Mouse (Mus musculus): ENCODE results near the gene Npas2. TPM values are rescaled to one million over a fixed set of nuclear protein-coding genes. Genes with fewer than 3 reads are reported as not detected.

Npas2 gene
- total RNA-seq (2017), result not detected in 2 replicates

- no peak for ATAC-seq (ENCODE audit: extremely low read depth, insufficient number of reproducible peaks, low FRiP score, poor library complexity, severe bottlenecking)
Observed at GRCm38 (mm10) chr1:39192997-39193861, at the start of gene Npas2. Npas2 (plus strand) TSS chr1:39193731.

GRCm38 (mm10) chr1:39156778-39157177 is 36.8 kb upstream of the Npas2 start:
- no peak for ATAC-seq (ENCODE audit: extremely low read depth, insufficient number of reproducible peaks, low FRiP score, poor library complexity, severe bottlenecking)

- no peak for ATAC-seq (ENCODE audit: extremely low read depth, insufficient number of reproducible peaks, low FRiP score, poor library complexity, severe bottlenecking)
Observed at GRCm38 (mm10) chr1:39160167-39160566, 33.4 kb upstream of the Npas2 start.

- ATAC-seq (ENCODE audit: extremely low read depth, insufficient number of reproducible peaks, low FRiP score, poor library complexity, severe bottlenecking), result no peak
Observed at GRCm38 (mm10) chr1:39163077-39163476, 30.5 kb upstream of the Npas2 start.

GRCm38 (mm10) chr1:39176690-39177089 is 16.8 kb upstream of the Npas2 start:
- ATAC-seq (ENCODE audit: extremely low read depth, insufficient number of reproducible peaks, low FRiP score, poor library complexity, severe bottlenecking), result no peak

- no peak for ATAC-seq (ENCODE audit: extremely low read depth, insufficient number of reproducible peaks, low FRiP score, poor library complexity, severe bottlenecking)
Observed at GRCm38 (mm10) chr1:39177211-39177610, 16.3 kb upstream of the Npas2 start.

- ATAC-seq (ENCODE audit: extremely low read depth, insufficient number of reproducible peaks, low FRiP score, poor library complexity, severe bottlenecking), result no peak
Observed at GRCm38 (mm10) chr1:39179806-39180205, 13.7 kb upstream of the Npas2 start.

- ATAC-seq (ENCODE audit: extremely low read depth, insufficient number of reproducible peaks, low FRiP score, poor library complexity, severe bottlenecking), result no peak
Observed at GRCm38 (mm10) chr1:39180517-39180916, 13.0 kb upstream of the Npas2 start.

- ATAC-seq (ENCODE audit: extremely low read depth, insufficient number of reproducible peaks, low FRiP score, poor library complexity, severe bottlenecking), result no peak
Observed at GRCm38 (mm10) chr1:39181901-39182300, 11.6 kb upstream of the Npas2 start.

- no peak for ATAC-seq (ENCODE audit: extremely low read depth, insufficient number of reproducible peaks, low FRiP score, poor library complexity, severe bottlenecking)
Observed at GRCm38 (mm10) chr1:39185833-39186232, 7.7 kb upstream of the Npas2 start.

GRCm38 (mm10) chr1:39186711-39187437 is 6.7 kb upstream of the Npas2 start:
- ATAC-seq (ENCODE audit: extremely low read depth, insufficient number of reproducible peaks, low FRiP score, poor library complexity, severe bottlenecking), result no peak

GRCm38 (mm10) chr1:39191122-39191521 is 2.4 kb upstream of the Npas2 start:
- ATAC-seq (ENCODE audit: extremely low read depth, insufficient number of reproducible peaks, low FRiP score, poor library complexity, severe bottlenecking), result no peak

- ATAC-seq (ENCODE audit: extremely low read depth, insufficient number of reproducible peaks, low FRiP score, poor library complexity, severe bottlenecking), result no peak
Observed at GRCm38 (mm10) chr1:39192460-39192996, 1.0 kb upstream of the Npas2 start.

GRCm38 (mm10) chr1:39193862-39194675 is 538 bp downstream of the Npas2 start:
- no peak for ATAC-seq (ENCODE audit: extremely low read depth, insufficient number of reproducible peaks, low FRiP score, poor library complexity, severe bottlenecking)

GRCm38 (mm10) chr1:39194959-39195358 is 1.4 kb downstream of the Npas2 start:
- ATAC-seq (ENCODE audit: extremely low read depth, insufficient number of reproducible peaks, low FRiP score, poor library complexity, severe bottlenecking), result no peak

- ATAC-seq (ENCODE audit: extremely low read depth, insufficient number of reproducible peaks, low FRiP score, poor library complexity, severe bottlenecking), result no peak
Observed at GRCm38 (mm10) chr1:39196126-39196525, 2.6 kb downstream of the Npas2 start.

GRCm38 (mm10) chr1:39196676-39197375 is 3.3 kb downstream of the Npas2 start:
- ATAC-seq (ENCODE audit: extremely low read depth, insufficient number of reproducible peaks, low FRiP score, poor library complexity, severe bottlenecking), result no peak

GRCm38 (mm10) chr1:39205021-39205420 is 11.5 kb downstream of the Npas2 start:
- no peak for ATAC-seq (ENCODE audit: extremely low read depth, insufficient number of reproducible peaks, low FRiP score, poor library complexity, severe bottlenecking)

GRCm38 (mm10) chr1:39205697-39206096 is 12.2 kb downstream of the Npas2 start:
- ATAC-seq (ENCODE audit: extremely low read depth, insufficient number of reproducible peaks, low FRiP score, poor library complexity, severe bottlenecking), result no peak
